Mouse (Mus musculus) lung, postnatal 0 days (tissue): ENCODE data around the gene Prkce.

Experiments used
- CTCF ChIP-seq: IDR thresholded peaks from 2 replicates; pipeline ENCODE4 v1.5.1; 2016; ENCODE audit warnings: antibody characterized with exemption, mild to moderate bottlenecking
- EP300 ChIP-seq: IDR thresholded peaks from 2 replicates; pipeline ENCODE4 v1.6.1; 2016; ENCODE audit warnings: antibody characterized with exemption, mild to moderate bottlenecking, control low read depth

- no peak for TF ChIP-seq CTCF
- TF ChIP-seq EP300, result no peak
These were observed 277.8 kb downstream of the Prkce start for GRCm38 (mm10) chr17:86445420-86445720.
